Mouse (Mus musculus) leukemia stem cell, adult 10-12 weeks (primary cell): ENCODE results near the gene Taf11. TPM values are rescaled to one million over a fixed set of nuclear protein-coding genes. Genes with fewer than 3 reads are reported as not detected.

Experiments
- polyA plus RNA-seq: library from polyadenylated mRNA; stranded (reverse); fragments of >175 nt; gene quantifications from 2 replicates; pipeline ENCODE4 v1.2.3, GENCODE M21; 2012; ENCODE audit warnings: low replicate concordance

Gene Taf11
- polyA plus RNA-seq: 31.5 and 34.5 TPM in 2 replicates

DNA sequence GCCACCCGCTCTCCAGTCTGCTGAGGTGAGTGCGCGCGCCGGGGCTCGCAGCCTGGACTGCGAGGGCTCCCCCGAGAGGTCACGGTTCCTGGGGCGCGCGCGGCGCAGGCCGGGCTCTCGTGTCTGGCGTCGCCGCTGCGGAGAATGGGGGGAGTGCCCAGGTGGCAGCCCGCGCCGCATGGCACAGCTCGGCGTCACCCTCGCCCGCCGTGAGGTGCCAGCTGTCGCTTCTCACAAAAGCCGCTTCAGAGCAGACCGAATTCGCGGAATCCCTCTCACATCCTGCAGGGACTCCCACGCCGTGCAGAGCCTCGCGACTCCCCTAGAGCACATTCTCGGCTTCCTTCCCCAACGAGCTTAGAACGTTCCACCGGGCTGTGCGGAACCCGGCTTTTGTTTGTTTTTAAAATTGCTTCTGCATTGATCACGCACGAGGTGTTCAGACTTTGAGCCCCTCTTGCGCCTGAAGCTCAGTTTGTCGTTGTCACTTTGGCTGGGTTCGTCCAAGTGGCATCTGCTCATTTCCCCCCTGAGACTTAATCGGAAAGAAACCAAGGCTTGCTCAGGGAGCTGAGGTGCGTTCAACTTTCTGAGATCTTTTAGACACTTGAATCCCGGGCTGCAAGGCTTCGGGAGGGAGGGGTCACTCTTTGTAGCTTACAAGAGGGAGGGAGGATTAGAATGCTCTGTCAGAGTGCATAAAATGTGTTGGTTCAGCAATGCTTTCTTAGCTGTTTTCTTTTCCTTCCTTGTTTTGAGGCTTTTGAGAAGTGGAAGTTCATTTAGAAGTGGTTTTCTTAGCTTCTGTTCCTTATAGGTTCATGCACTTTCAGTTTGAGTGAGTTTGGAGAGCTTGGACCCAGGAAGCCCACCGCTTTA is at the start of gene Taf11:
TSS of gene Taf11 (minus strand) at position 223 of the 879 bp plus-strand sequence.

DNA sequence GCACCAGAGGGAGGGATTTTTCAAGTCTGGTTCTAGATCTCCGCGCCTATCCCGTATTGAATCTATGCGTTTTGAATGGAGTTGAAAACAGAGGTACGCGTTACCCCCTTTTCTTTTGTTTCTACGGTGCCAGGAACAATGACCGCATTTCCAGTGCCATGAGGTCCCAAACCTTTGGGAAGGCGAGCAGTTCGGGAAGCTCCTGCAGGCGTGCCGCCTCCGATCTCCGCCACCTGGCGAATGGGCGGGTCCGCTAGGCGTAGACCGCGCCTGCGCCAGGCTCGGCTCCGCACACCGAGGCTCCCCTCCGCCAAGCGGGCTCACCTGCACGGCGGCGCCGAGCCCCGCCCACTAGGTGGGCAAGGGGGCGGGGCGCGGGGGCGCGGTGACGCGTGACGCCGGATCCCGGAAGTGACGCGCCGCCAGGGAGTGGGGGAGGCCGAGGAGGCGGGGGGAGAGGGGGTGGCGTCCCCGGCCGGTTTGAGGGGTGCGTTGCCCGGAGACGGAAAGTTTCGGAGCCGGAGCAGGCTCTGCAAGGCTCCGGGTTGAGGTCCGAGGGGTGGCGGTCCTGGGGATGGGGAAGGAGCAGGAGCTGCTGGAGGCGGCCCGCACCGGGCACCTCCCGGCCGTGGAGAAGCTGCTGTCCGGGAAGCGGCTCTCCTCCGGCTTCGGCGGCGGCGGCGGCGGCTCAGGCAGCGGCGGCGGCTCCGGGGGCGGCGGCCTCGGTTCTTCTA is 589 bp downstream of the Taf11 start, which contains the start of gene Anks1:
TSS of gene Anks1 (plus strand) at position 419 of the 734 bp plus-strand sequence.

DNA sequence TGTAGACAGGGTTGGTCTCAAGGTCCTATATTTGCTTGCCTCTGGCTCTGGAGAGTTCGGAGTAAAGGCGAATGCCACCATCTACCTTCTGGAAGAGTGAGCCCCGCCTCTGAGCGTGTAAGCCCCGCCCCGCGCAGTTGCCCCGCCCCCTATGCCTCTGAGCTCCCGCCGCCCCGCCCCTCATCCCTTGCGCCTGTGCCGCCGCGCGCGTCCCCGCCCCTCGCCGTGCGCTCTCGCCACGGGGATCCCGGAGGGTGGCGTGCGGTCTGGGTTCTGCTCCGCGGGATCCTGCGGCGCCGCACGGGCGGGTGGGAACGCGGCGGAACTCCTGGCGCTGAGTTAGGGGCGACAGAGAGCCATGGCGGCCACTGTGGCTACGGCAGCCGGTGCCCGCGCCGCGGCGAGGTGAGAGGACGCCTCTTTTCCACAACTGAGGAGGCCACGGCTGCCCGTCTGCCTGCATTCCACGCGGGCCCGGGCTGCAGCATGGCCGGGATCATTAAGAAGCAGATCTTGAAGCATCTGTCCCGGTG is 53.3 kb downstream of the Taf11 start, which contains the start of gene Uhrf1bp1:
TSS of gene Uhrf1bp1 (plus strand) at position 177 of the 533 bp plus-strand sequence.

Other genes starting within 250 kb of the Taf11 start
- 0.19 TPM in 1 of 2 replicates, not detected in the other for gene Spdef, start 180.9 kb downstream of the Taf11 start, polyA plus RNA-seq
- gene D17Wsu92e, start 89.2 kb downstream of the Taf11 start, polyA plus RNA-seq: 56.1 and 85.8 TPM in 2 replicates
- gene Snrpc, start 71.7 kb downstream of the Taf11 start, polyA plus RNA-seq: 386 and 636 TPM in 2 replicates
- 13.3 and 99.5 TPM in 2 replicates for gene Uhrf1bp1, start 53.4 kb downstream of the Taf11 start, polyA plus RNA-seq
- gene Anks1, start 538 bp downstream of the Taf11 start, polyA plus RNA-seq: 11.3 and 13.5 TPM in 2 replicates
- gene Tcp11, start 170.8 kb upstream of the Taf11 start, polyA plus RNA-seq: 0.16 TPM in 1 of 2 replicates, not detected in the other
- 0.07 and 0.09 TPM in 2 replicates for gene Scube3, start 232.3 kb upstream of the Taf11 start, polyA plus RNA-seq